Mouse (Mus musculus) erythroblast, embryonic 14.5 days (primary cell): ENCODE data around the gene Map2k5.

Experiments used
- GATA1 ChIP-seq: IDR thresholded peaks from 2 replicates; pipeline ENCODE4 v1.6.1; 2012; ENCODE audit warnings: low read length, inconsistent platforms, mixed read lengths
- TAL1 ChIP-seq: IDR thresholded peaks from 3 replicates; pipeline ENCODE4 v1.6.1; 2012; ENCODE audit warnings: low read length, inconsistent platforms, mixed read lengths

- no peak for TF ChIP-seq GATA1
- TF ChIP-seq TAL1 = no peak
Measured at GRCm38 (mm10) chr9:63145249-63146125, 232.2 kb downstream of the Map2k5 start.
